Mouse (Mus musculus) midbrain, embryonic 15.5 days (tissue): ENCODE data around the gene Tspan11. TPM values are rescaled to one million over a fixed set of nuclear protein-coding genes. Genes with fewer than 3 reads are reported as not detected.

Experiments used
- ATAC-seq: fragments of 200-750 bp; cut with Nextera tagmentation; replicated peaks from 2 replicates; pipeline ENCODE4 v1.8.0; 2017; ENCODE audit warnings: moderate TSS enrichment
- H3K27ac ChIP-seq: fragments of 300-500 bp; sonication (generic); 2 replicates; pipeline ENCODE4 v1.5.1; 2015; ENCODE audit warnings: mild to moderate bottlenecking, inconsistent platforms
- H3K27me3 ChIP-seq: fragments of 300-500 bp; sonication (generic); replicated peaks from 2 replicates; pipeline ENCODE4 v1.6.1; 2015; ENCODE audit warnings: inconsistent platforms
- H3K36me3 ChIP-seq: fragments of 300-500 bp; sonication (generic); replicated peaks from 2 replicates; pipeline ENCODE4 v1.6.1; 2015; ENCODE audit warnings: inconsistent platforms
- H3K4me1 ChIP-seq: fragments of 300-500 bp; sonication (generic); 2 replicates; pipeline ENCODE4 v1.6.1; 2015; ENCODE audit warnings: inconsistent platforms
- H3K4me2 ChIP-seq: fragments of 300-500 bp; sonication (generic); 2 replicates; pipeline ENCODE4 v1.6.1; 2015; ENCODE audit warnings: inconsistent platforms, mild to moderate bottlenecking, moderate library complexity
- H3K4me3 ChIP-seq: fragments of 300-500 bp; sonication (generic); 2 replicates; pipeline ENCODE4 v1.5.1; 2015; ENCODE audit warnings: mild to moderate bottlenecking, inconsistent platforms
- H3K9ac ChIP-seq: fragments of 300-500 bp; sonication (generic); 2 replicates; pipeline ENCODE4 v1.6.1; 2015; ENCODE audit warnings: mild to moderate bottlenecking, inconsistent platforms
- H3K9me3 ChIP-seq: fragments of 300-500 bp; sonication (generic); 2 replicates; pipeline ENCODE4 v1.6.1; 2016; ENCODE audit warnings: inconsistent platforms
- WGBS: fragments of 180-500 bp; shearing (Covaris S2); methylation state at CpG from one replicate; pipeline ENCODE4 v1.1.7; 2015; ENCODE audit warnings: mixed read lengths; 5-methylcytosine and 5-hydroxymethylcytosine counted together
- polyA plus RNA-seq: library from polyadenylated mRNA; unstranded; fragments of >200 nt; fragmentation: Nextera tagmentation; extraction: Ambion mirVana; gene quantifications from 2 replicates; pipeline ENCODE4 v1.2.1, GENCODE M21; 2015

Gene Tspan11
- polyA plus RNA-seq, 1 experiment from 2014 or later: 4.8 TPM

DNA sequence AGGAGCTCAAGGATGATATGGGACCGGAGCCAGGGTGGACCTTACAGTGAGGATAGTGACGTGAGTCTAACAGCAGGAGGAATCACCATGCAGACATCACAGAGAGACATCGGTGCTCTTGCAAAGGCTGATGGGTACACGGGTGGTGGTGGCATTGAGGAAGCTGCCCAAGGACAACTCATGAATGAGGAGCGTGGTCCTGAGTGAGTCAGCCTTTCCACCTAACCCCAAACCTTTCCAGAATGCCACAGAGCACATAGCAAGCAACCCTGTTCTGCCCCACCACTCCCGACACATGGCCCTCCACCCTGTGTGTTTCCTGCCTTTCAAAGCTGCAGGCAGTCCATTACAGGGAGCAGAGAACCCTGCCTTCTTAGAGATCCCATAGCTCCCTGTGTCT is 32.1 kb downstream of the Tspan11 start:
- no peaks in the 10 kb centered on the region for H3K36me3 ChIP-seq
- 87% methylated on average over 6 of the region's 6 CpGs for WGBS
- no peak for ATAC-seq

DNA sequence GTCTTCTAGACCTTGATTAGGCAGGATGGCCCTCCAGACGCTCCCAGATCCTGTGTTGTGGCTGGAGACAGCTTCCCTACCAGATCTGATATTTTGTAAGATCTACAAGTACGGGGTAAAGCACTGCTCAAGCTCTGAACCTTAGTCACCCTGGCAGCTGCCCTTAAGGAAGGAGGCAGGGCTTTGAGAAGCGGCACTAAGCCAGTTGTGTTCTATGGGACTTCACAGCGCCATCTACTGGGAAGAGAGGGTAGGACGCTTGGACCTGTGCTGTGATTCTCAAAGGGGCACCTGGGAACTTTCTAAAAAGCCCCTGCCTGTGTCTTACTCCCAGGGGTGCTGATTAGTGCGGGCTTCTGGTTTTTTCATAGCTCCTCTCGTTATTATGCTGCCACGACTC is 33.3 kb downstream of the Tspan11 start:
- Histone ChIP-seq H3K27me3 (no peaks in the 10 kb centered on the region), H3K4me2 (no peak overlapping the region), H3K4me1 (peaks cover 6% of the 10 kb centered on the region; the same call in 1 of the 2 replicates), H3K36me3 (no peaks in the 10 kb centered on the region), H3K9ac (no peak overlapping the region), H3K9me3 (no peaks in the 10 kb centered on the region), H3K4me3 (no peak overlapping the region), H3K27ac (no peak overlapping the region)
- WGBS: 4% methylated on average over 8 of the region's 8 CpGs
- ATAC-seq: no peak; the same call in 1 of the 2 replicates

More for the DNA sequence above, 32.1 kb downstream of the Tspan11 start:
- no peaks in the 10 kb centered on the region for H3K9me3 ChIP-seq
- H3K27me3 ChIP-seq: no peaks in the 10 kb centered on the region
- H3K4me1 ChIP-seq: peaks cover 6% of the 10 kb centered on the region; the same call in 1 of the 2 replicates
- H3K27ac ChIP-seq: no peak overlapping the region
- no peak overlapping the region for H3K4me3 ChIP-seq
- no peak overlapping the region for H3K4me2 ChIP-seq
- H3K9ac ChIP-seq: no peak overlapping the region

DNA sequence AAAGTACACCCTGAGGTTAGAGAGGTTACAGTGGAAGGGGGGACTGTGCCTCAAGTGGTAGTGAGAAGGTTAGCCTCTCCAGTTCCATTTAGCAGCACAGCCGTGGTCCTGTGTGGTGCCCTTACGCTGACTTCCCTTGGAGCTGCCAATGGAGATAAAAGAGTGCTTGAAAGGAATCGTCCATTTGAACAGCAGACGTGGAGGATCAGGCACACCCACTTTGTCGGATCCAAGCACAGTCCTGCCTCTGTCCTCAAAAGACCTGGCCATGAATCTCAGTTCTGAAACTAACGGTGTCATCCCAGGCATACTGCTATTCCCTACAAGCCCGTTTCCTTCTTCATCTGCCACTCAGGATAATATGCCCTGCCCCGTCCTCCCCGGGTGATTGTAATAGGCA is 34.6 kb downstream of the Tspan11 start:
- WGBS: 48% methylated on average over 9 of the region's 9 CpGs

DNA sequence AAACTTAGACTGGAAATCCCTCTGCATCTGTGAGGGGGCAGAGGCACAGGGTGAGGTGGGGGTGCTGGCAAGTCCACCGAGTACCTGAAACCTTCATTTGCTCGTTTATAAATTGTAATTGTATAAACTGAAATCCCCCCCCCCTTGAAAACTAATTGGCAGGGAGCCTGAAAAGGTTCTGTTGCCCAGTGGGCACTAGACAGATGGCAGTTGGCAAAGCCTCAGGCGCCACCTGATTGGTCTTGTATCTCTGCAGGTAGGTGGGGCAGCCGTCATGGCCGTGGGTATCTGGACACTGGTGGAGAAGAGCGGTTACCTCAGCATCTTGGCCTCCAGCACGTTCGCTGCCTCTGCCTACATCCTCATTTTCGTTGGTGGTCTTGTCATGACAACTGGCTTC is 35.9 kb downstream of the Tspan11 start:
- H3K27ac ChIP-seq: no peak overlapping the region
- no peak overlapping the region for H3K4me3 ChIP-seq
- peaks cover 6% of the 10 kb centered on the region; the same call in 1 of the 2 replicates for H3K4me1 ChIP-seq
- no peak overlapping the region for H3K9ac ChIP-seq
- 89% methylated on average over 9 of the region's 9 CpGs for WGBS
- H3K9me3 ChIP-seq: no peaks in the 10 kb centered on the region
- ATAC-seq: no peak
- no peaks in the 10 kb centered on the region for H3K27me3 ChIP-seq
- no peaks in the 10 kb centered on the region for H3K36me3 ChIP-seq
- H3K4me2 ChIP-seq: no peak overlapping the region

More for the DNA sequence above, 34.6 kb downstream of the Tspan11 start:
- no peak overlapping the region for H3K27ac ChIP-seq
- no peaks in the 10 kb centered on the region for H3K9me3 ChIP-seq
- H3K27me3 ChIP-seq: no peaks in the 10 kb centered on the region
- H3K4me1 ChIP-seq: peaks cover 6% of the 10 kb centered on the region; the same call in 1 of the 2 replicates
- no peak overlapping the region for H3K9ac ChIP-seq
- no peak for ATAC-seq
- H3K4me3 ChIP-seq: no peak overlapping the region
- no peak overlapping the region for H3K4me2 ChIP-seq
- H3K36me3 ChIP-seq: no peaks in the 10 kb centered on the region

DNA sequence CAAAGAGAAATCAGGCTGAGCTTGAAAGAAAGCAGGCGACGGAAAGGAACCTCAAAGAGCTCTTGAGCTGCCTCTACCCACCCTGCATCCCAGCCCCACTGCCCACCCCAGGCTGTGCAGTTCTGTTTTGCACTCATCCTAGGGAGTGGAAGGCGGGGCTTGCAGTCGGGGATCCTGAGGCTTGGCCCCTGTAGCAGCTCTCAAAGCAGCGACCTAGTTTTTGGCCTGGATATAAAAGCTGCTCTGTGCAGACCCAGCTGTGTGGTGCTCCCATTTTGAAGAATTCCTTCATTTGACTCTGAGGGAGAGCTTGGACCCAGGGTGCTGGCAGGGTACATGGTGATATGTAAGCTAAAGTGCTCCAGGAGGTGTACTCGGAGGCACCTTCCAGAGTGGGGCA is 37.4 kb downstream of the Tspan11 start:
- no peak for ATAC-seq

DNA sequence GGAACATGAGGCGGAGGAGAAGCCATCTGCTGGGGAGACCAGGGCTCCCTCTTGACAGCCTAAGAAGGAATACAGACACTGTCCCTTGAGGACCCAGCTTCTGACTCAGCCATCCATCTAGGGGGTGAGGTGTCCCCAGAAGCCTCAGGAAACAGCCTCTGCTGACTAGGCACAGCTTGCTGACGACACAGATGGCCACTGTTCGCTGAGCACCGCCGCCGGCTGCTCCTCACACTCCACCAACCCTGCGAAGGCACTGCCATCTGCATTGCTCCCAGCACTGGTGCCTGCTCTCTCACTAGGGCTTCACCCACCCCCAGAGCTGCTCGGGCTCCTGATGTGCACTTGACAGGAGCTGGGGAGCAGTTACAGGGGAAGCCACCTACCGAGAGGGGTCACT is 38.5 kb downstream of the Tspan11 start:
- H3K4me2 ChIP-seq: no peak overlapping the region
- H3K27ac ChIP-seq: no peak overlapping the region
- no peaks in the 10 kb centered on the region for H3K27me3 ChIP-seq
- H3K9ac ChIP-seq: no peak overlapping the region
- H3K4me3 ChIP-seq: no peak overlapping the region
- H3K36me3 ChIP-seq: no peaks in the 10 kb centered on the region
- no peaks in the 10 kb centered on the region for H3K9me3 ChIP-seq
- no peak for ATAC-seq
- 55% methylated on average over 9 of the region's 9 CpGs for WGBS
- 0 out of 2 replicates have a peak, but pooled peaks cover under 1% of the 10 kb centered on the region for H3K4me1 ChIP-seq

More for the DNA sequence above, 37.4 kb downstream of the Tspan11 start:
- H3K36me3 ChIP-seq: no peaks in the 10 kb centered on the region
- H3K4me1 ChIP-seq: peaks cover 6% of the 10 kb centered on the region; the same call in 1 of the 2 replicates
- H3K9me3 ChIP-seq: no peaks in the 10 kb centered on the region
- H3K4me2 ChIP-seq: no peak overlapping the region
- H3K9ac ChIP-seq: no peak overlapping the region
- 70% methylated on average over 6 of the region's 6 CpGs for WGBS
- H3K27ac ChIP-seq: no peak overlapping the region
- H3K4me3 ChIP-seq: no peak overlapping the region
- no peaks in the 10 kb centered on the region for H3K27me3 ChIP-seq

DNA sequence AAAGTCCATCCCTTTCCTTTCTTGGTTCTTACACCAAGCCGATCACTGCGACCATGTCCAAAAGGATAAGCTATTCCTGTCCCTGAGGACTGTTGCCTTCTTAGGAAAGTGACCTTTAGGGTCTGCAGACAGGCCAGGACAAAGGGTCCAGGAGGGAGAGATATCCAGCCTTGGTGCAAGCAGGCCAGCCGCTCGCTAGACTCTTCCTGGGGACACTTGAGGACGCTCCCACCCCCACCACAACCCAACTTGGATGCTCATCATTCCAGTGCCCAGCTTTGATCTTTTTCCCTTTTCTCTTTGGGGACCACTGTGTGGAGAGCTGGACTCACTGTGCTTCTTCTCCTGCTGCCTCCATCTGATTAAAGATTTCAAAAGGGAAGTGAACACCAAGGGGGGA is 41.3 kb downstream of the Tspan11 start:
- H3K27ac ChIP-seq: no peak overlapping the region
- no peak overlapping the region for H3K4me2 ChIP-seq
- H3K27me3 ChIP-seq: no peaks in the 10 kb centered on the region
- no peak overlapping the region for H3K9ac ChIP-seq
- no peak for ATAC-seq
- 84% methylated on average over 5 of the region's 5 CpGs for WGBS
- H3K4me3 ChIP-seq: no peak overlapping the region
- no peaks in the 10 kb centered on the region for H3K36me3 ChIP-seq
- no peaks in the 10 kb centered on the region for H3K4me1 ChIP-seq
- no peaks in the 10 kb centered on the region for H3K9me3 ChIP-seq

DNA sequence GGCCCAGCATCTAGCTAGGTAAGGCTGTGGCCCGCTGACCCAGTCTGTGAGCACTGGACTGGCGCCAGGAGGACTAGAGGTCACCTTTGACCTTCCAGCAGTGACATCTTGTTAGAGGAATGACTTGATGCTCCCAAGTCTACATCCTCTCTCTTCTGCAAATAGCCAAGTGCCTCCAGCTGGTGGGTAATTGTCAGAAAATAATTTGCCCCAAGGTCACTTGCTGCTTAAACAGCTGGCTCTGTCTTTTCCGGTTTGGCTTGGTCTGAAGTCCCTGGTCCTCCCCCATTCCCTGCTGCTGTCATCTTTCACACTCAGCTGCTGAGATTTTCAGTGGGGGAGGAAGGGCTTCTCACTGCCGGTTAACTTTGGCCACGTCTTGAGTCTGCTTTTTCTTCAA is 45.3 kb downstream of the Tspan11 start:
- Histone ChIP-seq H3K27me3 (no peaks in the 10 kb centered on the region), H3K4me1 (no peaks in the 10 kb centered on the region), H3K27ac (no peak overlapping the region), H3K4me3 (no peak overlapping the region), H3K9me3 (no peaks in the 10 kb centered on the region), H3K9ac (no peak overlapping the region), H3K36me3 (no peaks in the 10 kb centered on the region), H3K4me2 (no peak overlapping the region)
- no peak for ATAC-seq
- 72% methylated on average over 5 of the region's 5 CpGs for WGBS

DNA sequence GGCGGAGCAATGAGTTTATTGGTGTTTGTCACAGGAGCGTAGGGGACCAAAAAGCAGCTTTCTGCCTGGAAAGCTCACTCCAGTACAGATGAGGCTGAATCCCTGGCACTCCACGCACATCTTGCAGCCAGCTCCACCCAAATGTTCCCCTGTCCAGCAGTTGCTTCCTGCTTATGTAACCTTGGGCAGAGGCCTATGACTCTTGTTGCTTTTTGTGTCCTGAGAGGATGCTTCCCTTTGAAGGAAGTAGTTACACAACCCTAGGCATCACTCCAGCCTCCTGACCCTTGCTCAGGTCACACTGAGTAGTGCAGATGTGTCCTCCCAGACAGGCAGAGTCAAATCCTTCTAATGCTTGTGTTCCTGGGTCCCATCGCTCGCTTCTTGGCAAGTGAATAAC is 46.5 kb downstream of the Tspan11 start:
- Histone ChIP-seq H3K9me3 (no peaks in the 10 kb centered on the region), H3K27me3 (no peaks in the 10 kb centered on the region), H3K36me3 (no peaks in the 10 kb centered on the region), H3K27ac (no peak overlapping the region), H3K4me3 (no peak overlapping the region), H3K4me2 (no peak overlapping the region), H3K4me1 (no peaks in the 10 kb centered on the region), H3K9ac (no peak overlapping the region)
- WGBS: 75% methylated on average over 5 of the region's 5 CpGs
- ATAC-seq: no peak

DNA sequence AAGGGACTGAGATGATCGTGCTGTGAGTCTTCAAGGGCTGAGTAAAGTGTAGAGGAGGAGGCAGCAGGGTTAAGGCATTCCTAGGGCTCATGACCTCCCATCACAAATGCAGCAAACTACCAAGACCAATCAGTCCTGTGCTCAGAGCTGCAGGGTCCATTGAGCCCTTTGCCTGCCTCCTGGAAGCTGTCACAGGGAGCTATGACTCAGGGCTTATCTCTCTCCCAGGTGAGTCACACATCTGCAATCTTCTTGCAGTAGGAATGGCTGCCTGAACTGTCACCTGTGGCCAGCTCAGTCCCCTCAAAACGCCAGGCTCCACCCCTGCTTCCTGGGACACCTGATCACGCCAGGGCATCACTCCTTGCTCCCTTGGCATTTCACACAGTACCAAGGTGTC is 47.7 kb downstream of the Tspan11 start:
- Histone ChIP-seq H3K4me3 (no peak overlapping the region), H3K4me1 (no peaks in the 10 kb centered on the region), H3K27ac (no peak overlapping the region), H3K36me3 (no peaks in the 10 kb centered on the region), H3K9me3 (no peaks in the 10 kb centered on the region), H3K27me3 (no peaks in the 10 kb centered on the region), H3K4me2 (no peak overlapping the region), H3K9ac (no peak overlapping the region)
- 80% methylated on average over 3 of the region's 3 CpGs for WGBS
- no peak for ATAC-seq

DNA sequence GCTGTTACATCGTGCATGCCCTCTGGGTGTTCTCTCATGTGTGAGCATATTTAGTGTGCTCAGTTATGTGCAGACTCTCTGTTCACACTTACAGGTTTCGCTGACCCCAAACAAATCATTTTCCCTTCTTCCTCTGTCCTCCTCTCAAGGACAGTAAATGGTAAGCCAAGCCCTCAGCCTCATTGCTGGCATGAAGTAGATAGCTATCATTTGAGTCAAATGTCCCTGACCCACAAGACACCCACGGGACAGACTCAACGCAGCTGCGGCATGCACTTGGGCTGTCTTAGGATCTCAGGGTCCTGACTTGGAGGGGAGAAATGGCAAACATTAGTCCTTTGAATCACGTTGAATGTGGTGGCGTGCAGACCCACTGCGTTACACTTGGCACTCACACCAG is 55.0 kb downstream of the Tspan11 start:
- 91% methylated on average over 8 of the region's 8 CpGs for WGBS
- ATAC-seq: no peak
- H3K27ac ChIP-seq: no peak overlapping the region
- H3K27me3 ChIP-seq: no peaks in the 10 kb centered on the region
- no peaks in the 10 kb centered on the region for H3K36me3 ChIP-seq
- no peak overlapping the region for H3K9ac ChIP-seq
- no peaks in the 10 kb centered on the region for H3K4me1 ChIP-seq
- H3K4me3 ChIP-seq: no peak overlapping the region
- H3K4me2 ChIP-seq: no peak overlapping the region
- H3K9me3 ChIP-seq: no peaks in the 10 kb centered on the region

DNA sequence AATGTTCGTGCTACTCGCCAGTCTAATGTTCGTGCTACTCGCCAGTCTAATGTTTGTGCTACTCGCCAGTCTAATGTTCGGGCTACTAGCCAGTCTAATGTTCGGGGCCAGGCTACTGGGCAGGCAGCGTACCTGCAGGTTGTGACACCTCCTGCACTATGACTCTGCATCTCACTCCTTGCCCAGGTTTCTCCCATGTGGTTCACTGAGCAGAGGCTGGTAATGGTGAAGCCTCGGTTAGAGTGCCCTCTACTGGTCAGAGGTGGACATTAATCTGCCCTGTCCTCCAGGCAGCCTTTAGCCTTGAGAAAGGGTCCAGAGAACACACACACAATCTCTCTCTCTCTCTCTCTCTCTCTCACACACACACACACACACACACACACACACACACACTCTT is 58.3 kb downstream of the Tspan11 start:
- 61% methylated on average over 9 of the region's 9 CpGs for WGBS
- Histone ChIP-seq H3K27ac (no peak overlapping the region), H3K36me3 (no peaks in the 10 kb centered on the region), H3K4me2 (no peak overlapping the region), H3K9me3 (no peaks in the 10 kb centered on the region), H3K4me1 (no peaks in the 10 kb centered on the region), H3K4me3 (no peak overlapping the region), H3K9ac (no peak overlapping the region), H3K27me3 (no peaks in the 10 kb centered on the region)
- ATAC-seq: peak; percentile 79; the same call in 1 of the 2 replicates

DNA sequence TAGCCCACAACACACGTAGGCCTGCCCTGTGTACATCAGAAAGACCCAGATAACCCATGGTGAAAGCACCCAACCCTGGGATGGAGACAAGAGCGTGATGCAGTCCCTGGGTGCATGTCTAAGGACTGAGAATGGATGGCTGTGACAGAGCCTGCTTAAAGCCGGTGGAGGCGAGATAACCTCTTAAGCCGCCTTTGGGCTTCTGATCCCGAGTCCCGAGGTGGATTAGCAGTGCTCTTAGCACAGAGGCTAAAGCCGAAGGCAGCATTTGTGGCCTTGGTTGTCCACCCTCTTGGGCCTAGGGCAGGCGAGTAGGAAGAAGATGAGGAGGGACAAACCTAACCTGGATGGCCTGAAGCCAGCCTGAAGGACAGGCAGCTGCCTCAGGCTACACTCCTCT is 61.3 kb downstream of the Tspan11 start:
- H3K27ac ChIP-seq: no peak overlapping the region
- H3K4me2 ChIP-seq: no peak overlapping the region
- no peak overlapping the region for H3K9ac ChIP-seq
- no peak overlapping the region for H3K4me3 ChIP-seq
- WGBS: 59% methylated on average over 9 of the region's 9 CpGs
- H3K9me3 ChIP-seq: no peaks in the 10 kb centered on the region
- H3K4me1 ChIP-seq: no peaks in the 10 kb centered on the region
- no peaks in the 10 kb centered on the region; the same call in 1 of the 2 replicates for H3K27me3 ChIP-seq
- no peak for ATAC-seq
- no peaks in the 10 kb centered on the region for H3K36me3 ChIP-seq
